Mouse (Mus musculus): ENCODE measurements around the gene Lgals2. TPM values are rescaled to one million over a fixed set of nuclear protein-coding genes. Genes with fewer than 3 reads are reported as not detected.

Gene Lgals2
- polyA plus RNA-seq (2012; rRNA removed) = 8.4 and 10.5 TPM in 2 replicates

GRCm38 (mm10) chr15:78855303-78855965 lies at the start of gene Lgals2:
TSS of gene Lgals2 (minus strand) at chr15:78855529.

GRCm38 (mm10) chr15:78899740-78900584 lies 44.6 kb upstream of the Lgals2 start, which contains the start of gene Sh3bp1:
TSS of gene Sh3bp1 (plus strand) at chr15:78899768.

GRCm38 (mm10) chr15:78899409-78899739 lies 44.0 kb upstream of the Lgals2 start, which contains the start of gene Gm49510:
TSS of gene Gm49510 (plus strand) at chr15:78899667.

GRCm38 (mm10) chr15:78876991-78877809 lies 21.9 kb upstream of the Lgals2 start, which contains the start of gene Gga1:
TSS of gene Gga1 (plus strand) at chr15:78877190.

DNA sequence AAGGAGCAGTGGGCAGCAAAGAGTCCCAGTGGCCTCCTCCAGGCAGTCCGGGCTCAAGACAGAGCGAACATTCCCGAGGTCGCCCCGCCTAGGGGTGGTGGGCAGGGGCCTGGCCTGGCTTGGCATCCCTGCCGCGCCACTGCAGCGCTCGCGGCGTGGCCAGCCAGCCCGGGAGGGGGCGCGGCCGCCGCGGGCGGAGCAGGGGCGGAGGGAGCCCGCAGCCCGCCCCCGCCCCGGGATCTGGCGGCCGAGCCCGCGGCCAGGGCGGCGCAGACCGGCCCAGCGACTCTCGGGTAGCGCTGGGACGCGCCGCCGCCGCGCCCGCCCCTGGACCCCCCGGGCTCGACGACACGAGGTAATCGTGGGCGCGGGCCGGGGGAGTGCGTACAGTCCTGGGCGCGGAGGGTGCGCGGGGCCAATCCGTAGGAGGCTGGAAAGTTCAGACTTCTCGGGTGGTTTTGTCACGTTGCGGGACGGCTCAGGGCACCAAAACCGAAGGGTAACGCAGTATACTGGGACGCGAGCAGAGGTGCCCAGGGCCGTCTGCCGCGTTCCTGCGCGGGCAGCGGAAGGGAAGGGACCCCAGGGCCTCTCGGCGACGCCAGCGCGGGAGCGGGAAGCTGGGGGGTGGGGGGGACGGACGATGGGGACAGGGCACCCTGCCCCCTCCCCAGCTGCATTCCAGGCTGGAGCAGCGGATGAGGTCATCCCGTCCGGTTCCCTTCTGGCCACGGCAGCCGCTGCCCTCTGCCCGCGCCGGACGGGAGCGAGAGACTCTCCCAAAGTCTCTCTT lies 12.8 kb downstream of the Lgals2 start, which contains the start of gene Cdc42ep1:
Cdc42ep1 (plus strand) TSS at position 254 of the 793 bp plus-strand sequence.

DNA sequence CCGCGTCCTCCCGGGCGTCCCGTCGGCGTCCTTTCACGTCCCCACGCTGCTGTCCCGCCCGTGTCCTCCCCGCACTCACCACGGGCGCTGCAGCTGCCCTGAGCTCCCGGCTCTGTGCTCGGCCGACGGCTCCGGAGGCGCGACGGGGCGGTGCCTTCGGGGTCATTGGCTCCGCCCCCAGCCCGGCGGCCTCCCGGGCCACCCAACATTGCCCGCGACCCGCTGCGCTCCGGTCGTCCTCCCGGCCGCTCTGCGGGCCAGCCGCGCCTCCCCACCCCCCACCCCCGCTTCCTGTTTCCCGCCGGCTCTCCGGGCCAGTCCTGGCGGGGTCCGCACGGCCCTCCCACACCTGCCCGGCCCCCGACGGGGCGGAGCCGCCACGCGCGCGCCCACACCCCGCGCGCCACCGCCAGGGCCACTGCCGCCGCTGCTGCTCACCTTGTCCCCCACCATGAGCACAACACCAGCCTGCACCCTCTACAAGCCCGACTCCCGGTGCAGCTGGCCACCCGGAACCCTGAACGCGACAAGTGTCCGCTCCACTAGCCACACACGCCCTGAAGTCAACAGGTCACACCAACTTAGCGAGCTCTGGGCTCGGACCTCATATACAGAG lies 52.4 kb downstream of the Lgals2 start, which contains the start of gene Card10:
Card10 (minus strand) TSS at position 267 of the 616 bp plus-strand sequence.

Other genes starting within 250 kb of the Lgals2 start
- 0.58 and 0.59 TPM in 2 replicates for gene Elfn2, start 136.8 kb downstream of the Lgals2 start, polyA plus RNA-seq (2012; rRNA removed)
- 27.2 and 31.3 TPM in 2 replicates for gene Mfng, start 82.1 kb downstream of the Lgals2 start, polyA plus RNA-seq (2012; rRNA removed)
- gene Card10, start 52.5 kb downstream of the Lgals2 start, polyA plus RNA-seq (2012; rRNA removed) = 36.1 and 41.4 TPM in 2 replicates
- gene Cdc42ep1, start 12.9 kb downstream of the Lgals2 start, polyA plus RNA-seq (2012; rRNA removed) = 87.7 and 89.8 TPM in 2 replicates
- gene Gga1, start 21.7 kb upstream of the Lgals2 start, polyA plus RNA-seq (2012; rRNA removed) = 103 and 120 TPM in 2 replicates
- 0.07 and 0.26 TPM in 2 replicates for gene Gm49510, start 44.1 kb upstream of the Lgals2 start, polyA plus RNA-seq (2012; rRNA removed)
- gene Sh3bp1, start 44.2 kb upstream of the Lgals2 start, polyA plus RNA-seq (2012; rRNA removed) = 93.4 and 135 TPM in 2 replicates
- gene Pdxp, start 58.4 kb upstream of the Lgals2 start, polyA plus RNA-seq (2012; rRNA removed) = 22.4 and 31.3 TPM in 2 replicates
- gene Lgals1, start 71.2 kb upstream of the Lgals2 start, polyA plus RNA-seq (2012; rRNA removed) = 549 and 769 TPM in 2 replicates
- gene Nol12, start 79.4 kb upstream of the Lgals2 start, polyA plus RNA-seq (2012; rRNA removed) = 27.1 and 31.5 TPM in 2 replicates
- 107 and 117 TPM in 2 replicates for gene Triobp, start 92.2 kb upstream of the Lgals2 start, polyA plus RNA-seq (2012; rRNA removed)
- 134 and 223 TPM in 2 replicates for gene H1f0, start 172.9 kb upstream of the Lgals2 start, polyA plus RNA-seq (2012; rRNA removed)
- gene Galr3, start 186.4 kb upstream of the Lgals2 start, polyA plus RNA-seq (2012; rRNA removed) = 2.7 and 3.4 TPM in 2 replicates
- gene Ankrd54, start 207.4 kb upstream of the Lgals2 start, polyA plus RNA-seq (2012; rRNA removed) = 95.6 and 99.9 TPM in 2 replicates
- gene Eif3l, start 219.7 kb upstream of the Lgals2 start, polyA plus RNA-seq (2012; rRNA removed) = 207 and 263 TPM in 2 replicates

Measured in ovary, adult 2 months (tissue).